Mouse (Mus musculus) intestine, postnatal 0 days (tissue): ENCODE measurements around the gene Rab33b. TPM values are rescaled to one million over a fixed set of nuclear protein-coding genes. Genes with fewer than 3 reads are reported as not detected.

Source experiments
- ATAC-seq: fragments of 200-750 bp; cut with Nextera tagmentation; 2 replicates; pipeline ENCODE4 v1.8.0; 2017; ENCODE audit warnings: mild to moderate bottlenecking, moderate TSS enrichment, moderate library complexity
- H3K27ac ChIP-seq: fragments of 300-500 bp; sonication (generic); 2 replicates; pipeline ENCODE4 v1.5.1; 2014; ENCODE audit warnings: mild to moderate bottlenecking, low read depth, low read length, moderate library complexity
- H3K27me3 ChIP-seq: fragments of 300-500 bp; sonication (generic); replicated peaks from 2 replicates; pipeline ENCODE4 v1.6.1; 2014; ENCODE audit warnings: low read length, mixed read lengths; ENCODE audit not compliant: control insufficient read depth, insufficient read depth
- H3K36me3 ChIP-seq: fragments of 300-500 bp; sonication (generic); 2 replicates; pipeline ENCODE4 v1.6.1; 2014; ENCODE audit warnings: mild to moderate bottlenecking, moderate library complexity; ENCODE audit not compliant: control insufficient read depth, insufficient read depth
- H3K4me1 ChIP-seq: fragments of 300-500 bp; sonication (generic); replicated peaks from 2 replicates; pipeline ENCODE4 v1.6.1; 2014; ENCODE audit warnings: antibody characterized with exemption, low read length, mixed read lengths; ENCODE audit not compliant: control insufficient read depth, insufficient read depth
- H3K4me2 ChIP-seq: fragments of 300-500 bp; sonication (generic); replicated peaks from 2 replicates; pipeline ENCODE4 v1.6.1; 2014; ENCODE audit warnings: low read depth, mild to moderate bottlenecking, moderate library complexity
- H3K4me3 ChIP-seq: fragments of 300-500 bp; sonication (generic); 2 replicates; pipeline ENCODE4 v1.5.1; 2014; ENCODE audit warnings: low read depth, low read length
- H3K9ac ChIP-seq: fragments of 300-500 bp; sonication (generic); 2 replicates; pipeline ENCODE4 v1.6.1; 2014; ENCODE audit warnings: mild to moderate bottlenecking, low read depth, low read length
- H3K9me3 ChIP-seq: fragments of 300-500 bp; sonication (generic); 2 replicates; pipeline ENCODE4 v1.6.1; 2016; ENCODE audit warnings: mixed run types; ENCODE audit not compliant: control insufficient read depth
- CTCF ChIP-seq: sonication (generic); IDR thresholded peaks from 2 replicates; pipeline ENCODE4 v1.5.1; 2016; ENCODE audit warnings: low read depth, mild to moderate bottlenecking, control low read depth, antibody characterized with exemption, moderate library complexity
- WGBS: fragments of 180-500 bp; shearing (Covaris S2); extraction: QIAGEN DNeasy Blood & Tissue Kit; methylation state at CpG from one replicate; pipeline ENCODE4 v1.1.7; 2014; 5-methylcytosine and 5-hydroxymethylcytosine counted together
- polyA plus RNA-seq: library from polyadenylated mRNA; unstranded; fragments of >200 nt; fragmentation: Nextera tagmentation; extraction: Ambion mirVana; gene quantifications from 2 replicates; pipeline ENCODE4 v1.2.1, GENCODE M21; 2015

The Rab33b gene
- polyA plus RNA-seq, 1 experiment from 2014 or later = 16.3 TPM

DNA sequence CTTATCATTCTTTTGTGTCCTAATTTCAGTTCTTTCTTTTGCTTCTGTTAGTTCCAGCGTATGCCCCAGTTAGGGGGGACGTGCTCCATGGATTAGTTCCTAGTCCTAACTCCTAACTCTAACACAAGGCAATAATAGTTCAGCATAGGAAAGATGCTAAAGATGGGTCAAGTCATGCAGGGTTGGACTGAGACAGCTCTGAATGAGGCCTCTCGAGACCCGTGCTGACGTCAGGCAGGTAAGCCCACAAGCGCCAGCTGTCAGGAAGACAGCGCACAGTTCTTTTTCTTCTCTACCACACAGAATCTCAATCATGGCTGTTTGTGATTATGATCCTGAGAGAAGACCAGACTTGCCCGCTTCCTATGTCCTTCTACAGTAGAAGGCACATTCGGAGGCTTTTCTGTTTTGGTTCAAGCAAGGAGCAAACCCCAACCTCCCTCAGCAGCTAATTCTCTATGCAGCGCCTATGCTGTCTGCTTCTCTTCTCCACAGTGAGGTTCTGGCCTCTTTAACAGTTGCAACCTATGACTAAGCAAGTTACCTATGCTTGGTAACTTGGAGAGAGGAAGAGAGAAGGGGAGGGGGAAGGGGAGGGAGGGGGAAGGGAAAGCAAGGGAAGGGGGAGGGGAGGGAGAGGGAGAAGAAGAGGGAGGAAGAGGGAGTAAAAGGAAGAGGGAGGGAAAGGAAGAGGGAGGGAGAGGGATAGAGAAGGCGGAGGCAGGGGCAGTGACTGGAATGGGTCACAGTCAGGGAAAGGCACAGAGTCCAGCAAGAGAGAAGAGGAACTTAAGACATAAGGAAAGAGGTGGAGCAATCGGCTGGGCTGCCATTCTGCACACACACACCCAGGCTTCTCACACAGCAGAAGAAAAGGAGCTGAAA is 34.4 kb downstream of the Rab33b start:
- H3K9ac ChIP-seq = peak overlapping the region; percentile 31; the same call in 1 of the 2 replicates
- no peaks in the 10 kb centered on the region for H3K9me3 ChIP-seq
- 36% methylated on average over 12 of the region's 12 CpGs for WGBS
- TF ChIP-seq CTCF = no peak
- peaks cover 20% of the 10 kb centered on the region; the same call in 1 of the 2 replicates for H3K36me3 ChIP-seq
- peak; percentile 82 for ATAC-seq
- peak overlapping the region; percentile 44 for H3K4me2 ChIP-seq
- no peaks in the 10 kb centered on the region for H3K27me3 ChIP-seq
- no peaks in the 10 kb centered on the region; the same call in 1 of the 2 replicates for H3K4me1 ChIP-seq
- H3K4me3 ChIP-seq = 0 out of 2 replicates have a peak overlapping the region, but pooled peaks have one; percentile 7
- H3K27ac ChIP-seq = peak overlapping the region; percentile 95

- peak; percentile 64 for ATAC-seq
- Histone ChIP-seq H3K9me3 (no peaks in the 10 kb centered on the region), H3K9ac (peak overlapping the region; percentile 4; the same call in 1 of the 2 replicates), H3K4me1 (no peaks in the 10 kb centered on the region; the same call in 1 of the 2 replicates), H3K4me2 (peak overlapping the region; percentile 44), H3K27ac (peak overlapping the region; percentile 95), H3K4me3 (0 out of 2 replicates have a peak overlapping the region, but pooled peaks have one; percentile 7), H3K27me3 (no peaks in the 10 kb centered on the region), H3K36me3 (peaks cover 26% of the 10 kb centered on the region; the same call in 1 of the 2 replicates)
- WGBS = 33% methylated on average over 8 of the region's 8 CpGs
- no peak for TF ChIP-seq CTCF
Observed at GRCm38 (mm10) chr3:51518763-51519121, 35.0 kb downstream of the Rab33b start.

DNA sequence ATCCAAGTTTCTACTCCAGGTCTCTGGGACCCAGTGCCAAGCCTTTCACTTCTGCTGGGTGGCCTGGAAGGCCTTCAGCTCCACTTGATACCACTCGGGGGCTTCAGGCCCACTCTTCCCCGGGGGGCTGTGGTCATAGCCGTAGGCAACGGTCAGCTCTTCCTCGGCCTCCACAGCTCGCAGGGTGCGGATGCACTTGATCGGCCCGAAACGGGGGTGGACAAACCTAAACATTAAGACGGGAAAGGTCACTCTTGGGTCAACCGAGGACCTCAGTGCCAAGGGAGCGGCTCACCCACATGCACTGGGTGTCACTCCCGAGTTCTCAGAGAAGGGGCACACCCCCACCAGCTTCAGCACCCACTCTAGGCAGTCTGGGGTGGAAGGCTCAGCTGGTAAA is 37.5 kb downstream of the Rab33b start:
- Histone ChIP-seq H3K4me1 (no peaks in the 10 kb centered on the region; the same call in 1 of the 2 replicates), H3K27ac (no peak overlapping the region), H3K4me2 (no peak overlapping the region), H3K36me3 (peaks cover 49% of the 10 kb centered on the region), H3K9me3 (no peaks in the 10 kb centered on the region), H3K4me3 (no peak overlapping the region), H3K9ac (no peak overlapping the region), H3K27me3 (no peaks in the 10 kb centered on the region)
- 91% methylated on average over 14 of the region's 14 CpGs for WGBS
- no peak for TF ChIP-seq CTCF
- no peak for ATAC-seq

DNA sequence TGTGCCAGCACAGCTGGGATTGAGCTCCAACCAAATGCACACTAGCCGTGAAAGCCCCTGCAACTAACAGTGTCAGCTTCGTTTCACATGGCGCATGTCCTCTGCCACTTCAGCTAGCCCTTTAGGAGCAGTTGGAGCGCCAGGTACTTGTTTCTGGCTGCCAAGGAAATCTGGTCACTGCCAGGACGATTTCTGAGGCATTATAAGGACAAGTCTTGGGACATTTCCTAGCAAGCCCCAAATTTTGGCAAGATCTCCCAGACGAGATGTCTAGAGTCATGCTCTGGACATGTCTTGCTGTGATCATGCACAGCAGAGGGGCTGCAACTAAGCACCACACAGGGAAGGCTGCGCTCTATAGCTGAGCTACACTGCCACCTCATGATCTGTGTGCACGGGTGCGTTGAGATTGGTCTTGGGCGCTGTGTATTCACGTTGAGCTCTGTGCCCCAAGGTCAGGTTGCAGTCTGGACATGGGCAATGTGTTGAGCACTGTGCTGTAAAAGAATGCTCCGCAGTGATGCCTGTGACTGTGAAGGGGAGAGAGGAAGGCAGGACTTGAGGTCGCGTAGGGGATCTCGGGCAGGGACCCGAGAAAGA is 41.6 kb downstream of the Rab33b start:
- ATAC-seq = no peak
- H3K4me1 ChIP-seq = no peaks in the 10 kb centered on the region
- H3K4me2 ChIP-seq = no peak overlapping the region
- peaks cover 73% of the 10 kb centered on the region for H3K36me3 ChIP-seq
- no peak overlapping the region for H3K4me3 ChIP-seq
- 85% methylated on average over 16 of the region's 16 CpGs for WGBS
- H3K9me3 ChIP-seq = no peaks in the 10 kb centered on the region
- no peak overlapping the region for H3K9ac ChIP-seq
- TF ChIP-seq CTCF = no peak
- H3K27me3 ChIP-seq = no peaks in the 10 kb centered on the region
- H3K27ac ChIP-seq = no peak overlapping the region

DNA sequence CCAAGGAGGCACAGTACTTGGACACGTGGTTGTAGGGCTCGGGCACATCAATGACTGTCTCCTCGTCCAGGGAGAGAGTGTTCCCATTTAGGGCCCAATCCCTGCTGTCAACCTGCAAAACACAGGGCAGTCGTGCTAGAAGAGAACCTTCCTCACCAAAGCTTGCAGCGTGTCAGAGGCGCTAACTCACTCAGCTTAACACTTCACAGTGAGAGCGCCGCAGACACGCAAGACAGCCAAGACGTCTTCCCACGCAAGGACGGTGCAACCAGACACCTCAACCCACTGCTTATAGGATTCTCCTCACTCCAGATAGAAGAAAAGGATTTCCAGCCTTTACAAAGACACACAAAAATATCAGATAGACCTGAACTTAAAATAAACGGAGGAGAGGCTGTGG is 43.2 kb downstream of the Rab33b start:
- Histone ChIP-seq H3K9ac (no peak overlapping the region), H3K4me1 (peaks cover 7% of the 10 kb centered on the region), H3K27me3 (no peaks in the 10 kb centered on the region), H3K4me2 (no peak overlapping the region), H3K9me3 (no peaks in the 10 kb centered on the region), H3K27ac (no peak overlapping the region), H3K4me3 (no peak overlapping the region), H3K36me3 (peaks cover 63% of the 10 kb centered on the region)
- TF ChIP-seq CTCF = no peak
- ATAC-seq = no peak
- WGBS = 91% methylated on average over 13 of the region's 13 CpGs
